Mouse (Mus musculus): ENCODE measurements around the gene 4930579F01Rik.

4930579F01Rik gene

GRCm38 (mm10) chr3:138215395-138215989 lies 21.9 kb upstream of the 4930579F01Rik start:
- no peak for DNase-seq

GRCm38 (mm10) chr3:138212431-138212951 lies 18.9 kb upstream of the 4930579F01Rik start:
- DNase-seq = no peak

GRCm38 (mm10) chr3:138210432-138211075 lies 16.9 kb upstream of the 4930579F01Rik start:
- no peak for DNase-seq

- DNase-seq = no peak
Observed at GRCm38 (mm10) chr3:138208821-138209220, 15.2 kb upstream of the 4930579F01Rik start.

- DNase-seq = no peak
Observed at GRCm38 (mm10) chr3:138198722-138199068, 5.1 kb upstream of the 4930579F01Rik start.

- DNase-seq = peak; percentile 78
Observed at GRCm38 (mm10) chr3:138197973-138198721, 4.5 kb upstream of the 4930579F01Rik start.

GRCm38 (mm10) chr3:138197556-138197955 lies 3.9 kb upstream of the 4930579F01Rik start:
- DNase-seq = no peak

GRCm38 (mm10) chr3:138197093-138197492 lies 3.5 kb upstream of the 4930579F01Rik start:
- DNase-seq = no peak

GRCm38 (mm10) chr3:138192260-138192659 lies 1.4 kb downstream of the 4930579F01Rik start:
- DNase-seq = no peak

- DNase-seq = no peak
Observed at GRCm38 (mm10) chr3:138185995-138186930, 7.4 kb downstream of the 4930579F01Rik start.

- no peak for DNase-seq
Observed at GRCm38 (mm10) chr3:138185290-138185689, 8.3 kb downstream of the 4930579F01Rik start.

GRCm38 (mm10) chr3:138183371-138183770 lies 10.3 kb downstream of the 4930579F01Rik start:
- no peak for DNase-seq

GRCm38 (mm10) chr3:138182019-138182418 lies 11.6 kb downstream of the 4930579F01Rik start:
- DNase-seq = no peak

- no peak for DNase-seq
Observed at GRCm38 (mm10) chr3:138175551-138175950, 18.1 kb downstream of the 4930579F01Rik start.

GRCm38 (mm10) chr3:138173291-138173690 lies 20.3 kb downstream of the 4930579F01Rik start:
- peak; percentile 20 for DNase-seq

- no peak for DNase-seq
Observed at GRCm38 (mm10) chr3:138162553-138163183, 31.0 kb downstream of the 4930579F01Rik start.

- no peak for DNase-seq
Observed at GRCm38 (mm10) chr3:138161623-138162022, 32.0 kb downstream of the 4930579F01Rik start.

- DNase-seq = no peak
Observed at GRCm38 (mm10) chr3:138156651-138157050, 37.0 kb downstream of the 4930579F01Rik start.

GRCm38 (mm10) chr3:138155062-138155461 lies 38.6 kb downstream of the 4930579F01Rik start:
- no peak for DNase-seq

- DNase-seq = no peak
Observed at GRCm38 (mm10) chr3:138148811-138149210, 44.8 kb downstream of the 4930579F01Rik start.

GRCm38 (mm10) chr3:138144642-138145171 lies 48.9 kb downstream of the 4930579F01Rik start, which contains the start of gene Mttp:
Gene Mttp, minus strand, starts transcription at chr3:138144968.
- peak; percentile 80 for DNase-seq
